Mouse (Mus musculus) intestine, postnatal 0 days (tissue): ENCODE measurements at regions not wholly inside any gene's neighbourhood (a gene's known extent, or its start where the extent isn't known, plus 50 kb on each side); places are given as distances from the start of the nearest gene placed in this dataset.

Experiments
- ATAC-seq: fragments of 200-750 bp; cut with Nextera tagmentation; 2 replicates; pipeline ENCODE4 v1.8.0; 2017; ENCODE audit warnings: mild to moderate bottlenecking, moderate TSS enrichment, moderate library complexity
- H3K27ac ChIP-seq: fragments of 300-500 bp; sonication (generic); 2 replicates; pipeline ENCODE4 v1.5.1; 2014; ENCODE audit warnings: mild to moderate bottlenecking, low read depth, low read length, moderate library complexity
- H3K27me3 ChIP-seq: fragments of 300-500 bp; sonication (generic); replicated peaks from 2 replicates; pipeline ENCODE4 v1.6.1; 2014; ENCODE audit warnings: low read length, mixed read lengths; ENCODE audit not compliant: control insufficient read depth, insufficient read depth
- H3K36me3 ChIP-seq: fragments of 300-500 bp; sonication (generic); 2 replicates; pipeline ENCODE4 v1.6.1; 2014; ENCODE audit warnings: mild to moderate bottlenecking, moderate library complexity; ENCODE audit not compliant: control insufficient read depth, insufficient read depth
- H3K4me1 ChIP-seq: fragments of 300-500 bp; sonication (generic); replicated peaks from 2 replicates; pipeline ENCODE4 v1.6.1; 2014; ENCODE audit warnings: antibody characterized with exemption, low read length, mixed read lengths; ENCODE audit not compliant: control insufficient read depth, insufficient read depth
- H3K4me2 ChIP-seq: fragments of 300-500 bp; sonication (generic); replicated peaks from 2 replicates; pipeline ENCODE4 v1.6.1; 2014; ENCODE audit warnings: low read depth, mild to moderate bottlenecking, moderate library complexity
- H3K4me3 ChIP-seq: fragments of 300-500 bp; sonication (generic); 2 replicates; pipeline ENCODE4 v1.5.1; 2014; ENCODE audit warnings: low read depth, low read length
- H3K9ac ChIP-seq: fragments of 300-500 bp; sonication (generic); 2 replicates; pipeline ENCODE4 v1.6.1; 2014; ENCODE audit warnings: mild to moderate bottlenecking, low read depth, low read length
- H3K9me3 ChIP-seq: fragments of 300-500 bp; sonication (generic); 2 replicates; pipeline ENCODE4 v1.6.1; 2016; ENCODE audit warnings: mixed run types; ENCODE audit not compliant: control insufficient read depth
- CTCF ChIP-seq: sonication (generic); IDR thresholded peaks from 2 replicates; pipeline ENCODE4 v1.5.1; 2016; ENCODE audit warnings: low read depth, mild to moderate bottlenecking, control low read depth, antibody characterized with exemption, moderate library complexity
- WGBS: fragments of 180-500 bp; shearing (Covaris S2); extraction: QIAGEN DNeasy Blood & Tissue Kit; methylation state at CpG from one replicate; pipeline ENCODE4 v1.1.7; 2014; 5-methylcytosine and 5-hydroxymethylcytosine counted together

DNA sequence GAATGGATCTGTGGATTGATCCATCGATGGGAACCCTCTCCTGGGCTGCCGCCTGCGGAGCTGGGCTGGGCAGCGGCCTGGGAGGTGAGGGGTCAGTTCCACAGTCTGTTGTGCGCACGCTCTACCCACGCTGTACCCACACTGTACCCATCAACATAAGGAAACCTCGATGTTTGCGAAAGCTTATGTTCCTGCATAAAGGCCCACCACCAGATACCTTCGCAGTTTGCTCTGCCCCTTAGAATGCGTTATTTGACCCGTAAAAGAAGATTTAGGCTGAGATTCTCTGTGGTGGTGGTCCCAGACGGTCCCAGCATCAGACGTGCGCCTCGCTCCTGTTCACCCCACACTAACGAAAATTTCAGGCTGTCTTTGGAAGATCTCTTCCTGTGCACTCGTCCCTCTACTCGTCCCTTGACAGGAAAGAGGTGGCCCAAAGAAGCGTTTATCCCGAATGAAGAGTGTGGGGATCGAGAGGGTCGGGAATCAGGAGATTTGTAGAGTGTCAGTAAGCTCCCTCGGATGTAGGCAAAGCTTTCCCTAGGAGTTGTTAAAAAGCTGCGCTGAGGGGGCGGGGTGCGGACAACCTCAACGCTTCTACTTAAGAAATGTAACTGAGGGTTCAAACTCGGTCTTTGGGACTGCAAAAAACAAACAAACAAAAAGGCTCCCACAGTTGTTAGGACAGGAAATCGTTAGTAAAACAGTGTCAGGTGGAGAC, 123.9 kb downstream of the Tmem161b start:
- Histone ChIP-seq H3K4me2 (no peak overlapping the region), H3K4me1 (no peaks in the 10 kb centered on the region), H3K27me3 (peaks cover 49% of the 10 kb centered on the region), H3K4me3 (peak overlapping the region; percentile 12; the same call in 1 of the 2 replicates), H3K9ac (no peak overlapping the region), H3K9me3 (no peaks in the 10 kb centered on the region), H3K27ac (no peak overlapping the region), H3K36me3 (no peaks in the 10 kb centered on the region)
- WGBS: 4% methylated on average over 30 of the region's 30 CpGs
- no peak for TF ChIP-seq CTCF
- no peak for ATAC-seq

DNA sequence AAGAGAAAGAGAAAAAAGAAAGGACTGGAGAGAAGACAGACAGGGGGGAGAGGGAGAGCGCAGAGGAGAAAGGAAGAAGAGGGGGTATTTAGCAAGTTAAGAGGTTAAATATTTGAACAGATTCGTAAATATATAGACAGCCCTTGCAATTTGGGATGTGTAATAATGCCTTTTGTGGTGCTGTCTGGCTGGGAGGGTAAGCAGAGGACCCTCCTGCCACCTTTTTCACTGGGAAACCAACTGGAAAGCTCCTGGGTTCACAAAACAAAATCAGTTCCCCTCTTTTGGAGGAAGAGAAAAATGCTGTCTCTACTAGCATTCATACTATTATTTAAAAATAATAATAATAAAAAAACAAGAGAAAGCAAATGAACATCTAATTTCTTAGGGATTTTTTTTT, 124.5 kb downstream of the Tmem161b start:
- Histone ChIP-seq H3K4me2 (no peak overlapping the region), H3K27ac (no peak overlapping the region), H3K9ac (no peak overlapping the region), H3K4me3 (no peak overlapping the region), H3K4me1 (no peaks in the 10 kb centered on the region), H3K36me3 (no peaks in the 10 kb centered on the region), H3K9me3 (no peaks in the 10 kb centered on the region), H3K27me3 (peaks cover 45% of the 10 kb centered on the region)
- TF ChIP-seq CTCF: no peak
- WGBS: 0% methylated on average over 2 of the region's 2 CpGs
- ATAC-seq: no peak

- no peak for ATAC-seq
- TF ChIP-seq CTCF: no peak
- WGBS: 3% methylated on average over 21 of the region's 21 CpGs
These were observed 125.3 kb downstream of the Tmem161b start for GRCm38 (mm10) chr13:84347181-84347913.

GRCm38 (mm10) chr13:84347914-84348700, 126.0 kb downstream of the Tmem161b start:
- peak; percentile 85 for TF ChIP-seq CTCF
- peak; percentile 99 for ATAC-seq
- peaks cover 35% of the 10 kb centered on the region for H3K27me3 ChIP-seq
- peak overlapping the region; percentile 12; the same call in 1 of the 2 replicates for H3K9ac ChIP-seq
- H3K27ac ChIP-seq: peak overlapping the region; percentile 70
- H3K36me3 ChIP-seq: no peaks in the 10 kb centered on the region
- no peaks in the 10 kb centered on the region for H3K9me3 ChIP-seq
- H3K4me3 ChIP-seq: peak overlapping the region; percentile 46
- no peaks in the 10 kb centered on the region for H3K4me1 ChIP-seq
- WGBS: under 1% methylated on average over 34 of the region's 34 CpGs
- H3K4me2 ChIP-seq: peak overlapping the region; percentile 81

More at GRCm38 (mm10) chr13:84347181-84347913, 125.3 kb downstream of the Tmem161b start:
- Histone ChIP-seq H3K9ac (no peak overlapping the region), H3K4me2 (peak overlapping the region; percentile 81), H3K4me3 (peak overlapping the region; percentile 46), H3K4me1 (no peaks in the 10 kb centered on the region), H3K27me3 (peaks cover 37% of the 10 kb centered on the region), H3K27ac (no peak overlapping the region), H3K36me3 (no peaks in the 10 kb centered on the region), H3K9me3 (no peaks in the 10 kb centered on the region)

- TF ChIP-seq CTCF: no peak
- Histone ChIP-seq H3K9me3 (no peaks in the 10 kb centered on the region), H3K27ac (no peak overlapping the region; the same call in 1 of the 2 replicates), H3K4me1 (no peaks in the 10 kb centered on the region), H3K36me3 (no peaks in the 10 kb centered on the region), H3K27me3 (peaks cover 30% of the 10 kb centered on the region), H3K4me3 (peak overlapping the region; percentile 46), H3K4me2 (peak overlapping the region; percentile 81), H3K9ac (peak overlapping the region; percentile 12; the same call in 1 of the 2 replicates)
- peak; percentile 8 for ATAC-seq
- under 1% methylated on average over 9 of the region's 9 CpGs for WGBS
These were observed 126.5 kb downstream of the Tmem161b start for GRCm38 (mm10) chr13:84348701-84348975.
